Mouse (Mus musculus): Measurements from ENCODE around the gene Agmo.

GRCm38 (mm10) chr12:37612837-37613236 is 371.4 kb downstream of the Agmo start:
- TF ChIP-seq CTCF (IDR thresholded peaks at IDR 0.05) (no peak), POLR2A (IDR thresholded peaks at IDR 0.05; ENCODE audit: insufficient read depth, low read depth, low read length) (no peak)

All from heart, adult 2 months (tissue).